Mouse (Mus musculus): Measurements from ENCODE around the gene Dcaf7. TPM values are rescaled to one million over a fixed set of nuclear protein-coding genes. Genes with fewer than 3 reads are reported as not detected.
A peak's percentile ranks its signal among the peaks of the same experiment; 100 is the strongest.
"Not testable (repeated sequence)": the region's sequence is repeated elsewhere in the genome, so short reads cannot be mapped to it uniquely, and the experiment has no call there.

The Dcaf7 gene
- polyA plus RNA-seq, 1 experiment from 2014 or later, result 93.4 TPM

GRCm38 (mm10) chr11:106013556-106014225, 23.0 kb upstream of the Dcaf7 start:
- ATAC-seq (ENCODE audit: insufficient number of reproducible peaks, insufficient read depth, low FRiP score, low TSS enrichment), result no peak

DNA sequence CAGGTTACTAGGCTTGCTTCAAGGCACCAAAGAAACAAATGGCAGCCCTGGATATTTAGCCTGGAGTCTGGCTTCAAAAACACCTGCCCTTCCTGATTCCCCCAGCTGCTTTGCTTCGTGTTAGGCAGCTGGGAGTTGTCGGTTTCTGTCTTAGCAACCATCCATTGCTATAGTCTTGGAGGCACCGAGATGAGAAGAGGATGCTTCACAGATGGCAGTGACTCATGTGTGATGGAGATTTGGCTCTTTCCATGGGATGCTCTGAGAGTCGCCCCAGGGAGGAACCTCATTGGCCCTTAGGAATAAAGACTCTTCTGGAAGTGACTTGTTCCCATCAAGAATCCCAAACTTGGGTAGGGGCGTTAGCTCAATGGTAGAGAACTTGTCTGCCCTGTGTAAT, 20.2 kb upstream of the Dcaf7 start:
- no peak overlapping the region for H3K27ac ChIP-seq
- WGBS, result 83% methylated on average over 5 of the region's 5 CpGs
- ATAC-seq (ENCODE audit: insufficient number of reproducible peaks, insufficient read depth, low FRiP score, low TSS enrichment), result no peak
- no peaks in the 10 kb centered on the region for H3K9me3 ChIP-seq
- no peak overlapping the region for H3K9ac ChIP-seq
- no peaks in the 10 kb centered on the region for H3K36me3 ChIP-seq
- peaks cover 8% of the 10 kb centered on the region; the same call in 1 of the 2 replicates for H3K4me1 ChIP-seq
- H3K4me3 ChIP-seq, result no peak overlapping the region
- H3K4me2 ChIP-seq (replicated peaks), result no peak overlapping the region
- peaks cover 21% of the 10 kb centered on the region for H3K27me3 ChIP-seq

More at GRCm38 (mm10) chr11:106013556-106014225, 23.0 kb upstream of the Dcaf7 start:
- H3K36me3 ChIP-seq, result no peaks in the 10 kb centered on the region
- H3K27ac ChIP-seq, result no peak overlapping the region
- no peak overlapping the region for H3K4me3 ChIP-seq
- H3K4me2 ChIP-seq (replicated peaks), result no peak overlapping the region
- H3K9ac ChIP-seq, result no peak overlapping the region
- 71% methylated on average over 11 of the region's 11 CpGs for WGBS
- no peaks in the 10 kb centered on the region for H3K9me3 ChIP-seq
- H3K4me1 ChIP-seq, result no peaks in the 10 kb centered on the region
- peaks cover 17% of the 10 kb centered on the region for H3K27me3 ChIP-seq

DNA sequence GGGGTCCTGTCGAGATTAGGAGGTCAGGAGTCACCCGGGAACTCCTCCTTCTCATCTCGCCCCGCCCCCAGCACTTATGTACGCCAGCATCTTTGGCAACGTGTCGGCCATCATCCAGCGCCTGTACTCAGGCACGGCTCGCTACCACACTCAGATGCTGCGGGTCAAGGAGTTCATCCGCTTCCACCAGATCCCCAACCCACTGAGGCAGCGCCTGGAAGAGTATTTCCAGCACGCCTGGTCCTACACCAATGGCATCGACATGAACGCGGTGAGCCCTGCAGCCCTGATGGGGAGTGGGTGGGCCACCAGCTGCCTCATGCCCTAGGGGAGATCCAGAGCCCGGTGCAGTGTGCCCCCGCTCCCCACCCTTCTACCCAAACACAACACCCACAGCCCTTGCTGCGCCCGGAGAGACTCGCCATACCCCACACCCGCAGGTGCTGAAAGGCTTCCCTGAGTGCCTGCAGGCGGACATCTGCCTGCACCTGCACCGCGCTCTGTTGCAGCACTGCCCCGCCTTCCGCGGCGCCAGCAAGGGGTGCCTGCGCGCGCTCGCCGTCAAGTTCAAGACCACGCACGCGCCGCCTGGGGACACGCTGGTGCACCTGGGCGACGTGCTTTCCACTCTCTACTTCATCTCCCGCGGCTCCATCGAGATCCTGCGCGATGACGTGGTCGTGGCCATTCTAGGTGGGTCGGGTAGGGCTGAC, 16.5 kb upstream of the Dcaf7 start:
- 0 out of 2 replicates have a peak overlapping the region, but pooled peaks have one; percentile 11 for H3K9ac ChIP-seq
- 0 out of 2 replicates have a peak, but pooled peaks have one; percentile 44 for ATAC-seq (ENCODE audit: insufficient number of reproducible peaks, insufficient read depth, low FRiP score, low TSS enrichment)
- H3K27me3 ChIP-seq, result peaks cover 28% of the 10 kb centered on the region
- H3K36me3 ChIP-seq, result no peaks in the 10 kb centered on the region
- peak overlapping the region; percentile 56 for H3K4me2 ChIP-seq (replicated peaks)
- H3K9me3 ChIP-seq, result no peaks in the 10 kb centered on the region
- H3K4me3 ChIP-seq, result peak overlapping the region; percentile 31
- H3K27ac ChIP-seq, result no peak overlapping the region
- WGBS, result 1% methylated on average over 50 of the region's 50 CpGs
- H3K4me1 ChIP-seq, result peaks cover 8% of the 10 kb centered on the region; the same call in 1 of the 2 replicates

GRCm38 (mm10) chr11:106025774-106026173, 10.9 kb upstream of the Dcaf7 start:
- H3K36me3 ChIP-seq, result no peaks in the 10 kb centered on the region
- no peaks in the 10 kb centered on the region for H3K4me1 ChIP-seq
- H3K27ac ChIP-seq, result no peak overlapping the region
- no peaks in the 10 kb centered on the region for H3K9me3 ChIP-seq
- 85% methylated on average over 3 of the region's 3 CpGs for WGBS
- H3K27me3 ChIP-seq, result peaks cover 13% of the 10 kb centered on the region
- H3K4me3 ChIP-seq, result no peak overlapping the region
- H3K4me2 ChIP-seq (replicated peaks), result no peak overlapping the region
- no peak overlapping the region for H3K9ac ChIP-seq
- ATAC-seq (ENCODE audit: insufficient number of reproducible peaks, insufficient read depth, low FRiP score, low TSS enrichment), result no peak

- WGBS, result 37% methylated on average over 11 of the region's 11 CpGs
- H3K27me3 ChIP-seq, result peaks cover 5% of the 10 kb centered on the region
- no peak overlapping the region for H3K4me3 ChIP-seq
- no peak overlapping the region for H3K9ac ChIP-seq
- no peak for ATAC-seq (ENCODE audit: insufficient number of reproducible peaks, insufficient read depth, low FRiP score, low TSS enrichment)
- H3K27ac ChIP-seq, result no peak overlapping the region
- H3K9me3 ChIP-seq, result no peaks in the 10 kb centered on the region
- no peak overlapping the region for H3K4me2 ChIP-seq (replicated peaks)
- no peaks in the 10 kb centered on the region for H3K36me3 ChIP-seq
- no peaks in the 10 kb centered on the region for H3K4me1 ChIP-seq
Measured at GRCm38 (mm10) chr11:106026465-106027151, 10.1 kb upstream of the Dcaf7 start.

- peak; percentile 52; the same call in 1 of the 2 replicates for ATAC-seq (ENCODE audit: insufficient number of reproducible peaks, insufficient read depth, low FRiP score, low TSS enrichment)
- H3K9me3 ChIP-seq, result no peaks in the 10 kb centered on the region
- H3K4me2 ChIP-seq (replicated peaks), result no peak overlapping the region
- no peaks in the 10 kb centered on the region for H3K36me3 ChIP-seq
- H3K4me1 ChIP-seq, result no peaks in the 10 kb centered on the region
- H3K27me3 ChIP-seq, result no peaks in the 10 kb centered on the region
- no peak overlapping the region for H3K4me3 ChIP-seq
- H3K9ac ChIP-seq, result no peak overlapping the region
- H3K27ac ChIP-seq, result no peak overlapping the region
- 87% methylated on average over 5 of the region's 5 CpGs for WGBS
Measured at GRCm38 (mm10) chr11:106027607-106028006, 9.1 kb upstream of the Dcaf7 start.

- Histone ChIP-seq H3K27ac (0 out of 2 replicates have a peak overlapping the region, but pooled peaks have one; percentile 46), H3K4me3 (peak overlapping the region; percentile 36)
- not testable (repeated sequence) for H3K36me3 ChIP-seq; H3K4me1 ChIP-seq; H3K4me2 ChIP-seq (replicated peaks); H3K9me3 ChIP-seq; ATAC-seq (ENCODE audit: insufficient number of reproducible peaks, insufficient read depth, low FRiP score, low TSS enrichment); H3K9ac ChIP-seq; H3K27me3 ChIP-seq
- WGBS, result 39% methylated on average over 13 of the region's 25 CpGs
Measured at GRCm38 (mm10) chr11:106032074-106032473, 4.6 kb upstream of the Dcaf7 start.

GRCm38 (mm10) chr11:106033491-106033919, 3.2 kb upstream of the Dcaf7 start:
- Histone ChIP-seq H3K4me2 (replicated peaks) (peak overlapping the region; percentile 40), H3K4me3 (0 out of 2 replicates have a peak overlapping the region, but pooled peaks have one; percentile 22)
- WGBS, result 27% methylated on average over 11 of the region's 11 CpGs

GRCm38 (mm10) chr11:106034986-106035385, 1.7 kb upstream of the Dcaf7 start:
- no peaks in the 10 kb centered on the region for H3K9me3 ChIP-seq
- H3K27me3 ChIP-seq, result no peaks in the 10 kb centered on the region
- H3K9ac ChIP-seq, result no peak overlapping the region
- no peak overlapping the region for H3K27ac ChIP-seq
- 88% methylated on average over 9 of the region's 9 CpGs for WGBS
- ATAC-seq (ENCODE audit: insufficient number of reproducible peaks, insufficient read depth, low FRiP score, low TSS enrichment), result no peak
- no peak overlapping the region for H3K4me3 ChIP-seq
- H3K4me1 ChIP-seq, result peaks cover 16% of the 10 kb centered on the region
- H3K4me2 ChIP-seq (replicated peaks), result no peak overlapping the region
- H3K36me3 ChIP-seq, result no peaks in the 10 kb centered on the region

More at GRCm38 (mm10) chr11:106033491-106033919, 3.2 kb upstream of the Dcaf7 start:
- no peaks in the 10 kb centered on the region for H3K27me3 ChIP-seq
- no peaks in the 10 kb centered on the region for H3K9me3 ChIP-seq
- no peaks in the 10 kb centered on the region for H3K36me3 ChIP-seq
- peak overlapping the region; percentile 38 for H3K27ac ChIP-seq
- ATAC-seq (ENCODE audit: insufficient number of reproducible peaks, insufficient read depth, low FRiP score, low TSS enrichment), result 0 out of 2 replicates have a peak, but pooled peaks have one; percentile 16
- peaks cover 12% of the 10 kb centered on the region for H3K4me1 ChIP-seq
- peak overlapping the region; percentile 29; the same call in 1 of the 2 replicates for H3K9ac ChIP-seq

DNA sequence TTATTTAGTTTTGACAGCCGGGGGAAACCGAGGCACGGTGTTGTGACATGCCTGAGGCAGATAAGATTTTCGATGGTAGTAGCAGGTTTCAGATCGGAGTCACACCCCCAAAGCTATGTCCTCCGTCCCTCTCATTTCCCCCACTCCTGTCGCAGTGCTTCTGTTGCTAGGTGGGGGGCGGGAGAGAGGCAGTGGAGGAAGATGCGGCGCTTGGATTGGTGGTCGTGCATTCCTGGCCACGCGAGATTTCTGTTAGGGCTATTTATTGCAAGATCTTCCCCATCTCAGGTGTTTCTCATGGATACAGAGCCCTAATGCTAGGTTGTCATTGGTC, 713 bp downstream of the Dcaf7 start:
- 0% methylated on average over 12 of the region's 13 CpGs for WGBS
- H3K9me3 ChIP-seq, result no peaks in the 10 kb centered on the region
- H3K27ac ChIP-seq, result peak overlapping the region; percentile 90
- H3K36me3 ChIP-seq, result no peaks in the 10 kb centered on the region
- peak overlapping the region; percentile 97 for H3K9ac ChIP-seq
- H3K27me3 ChIP-seq, result no peaks in the 10 kb centered on the region
- peak overlapping the region; percentile 98 for H3K4me3 ChIP-seq
- ATAC-seq (ENCODE audit: insufficient number of reproducible peaks, insufficient read depth, low FRiP score, low TSS enrichment), result no peak
- H3K4me2 ChIP-seq (replicated peaks), result peak overlapping the region; percentile 88
- peaks cover 16% of the 10 kb centered on the region for H3K4me1 ChIP-seq

DNA sequence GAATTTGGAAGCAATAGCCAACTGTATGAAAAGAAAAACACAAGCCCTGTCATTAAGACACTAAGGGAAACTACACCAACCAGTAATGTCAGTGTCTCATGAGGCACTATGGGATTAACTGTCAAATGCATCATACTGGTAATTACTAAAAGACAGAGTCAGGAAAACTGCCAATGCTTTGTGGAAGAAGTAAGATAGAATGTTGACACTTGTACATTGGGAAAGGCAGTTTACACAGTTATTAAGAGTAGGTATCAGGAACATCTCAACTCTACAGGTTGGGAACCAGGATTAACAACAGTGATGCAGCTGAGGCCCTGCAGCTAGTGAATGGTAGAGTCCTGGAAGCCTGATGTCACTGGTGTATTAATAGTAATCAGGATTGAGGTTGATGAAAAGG, 7.7 kb downstream of the Dcaf7 start:
- Histone ChIP-seq H3K36me3 (peaks cover 26% of the 10 kb centered on the region), H3K27me3 (no peaks in the 10 kb centered on the region), H3K9me3 (no peaks in the 10 kb centered on the region), H3K4me3 (no peak overlapping the region), H3K4me1 (no peaks in the 10 kb centered on the region; the same call in 1 of the 2 replicates), H3K27ac (no peak overlapping the region), H3K9ac (no peak overlapping the region), H3K4me2 (replicated peaks) (no peak overlapping the region)
- no peak for ATAC-seq (ENCODE audit: insufficient number of reproducible peaks, insufficient read depth, low FRiP score, low TSS enrichment)

Measured in embryonic facial prominence, embryonic 12.5 days (tissue).